Mouse (Mus musculus) bone marrow, adult 2 months (tissue): Measurements from ENCODE around the gene Gm21731.

Experiments
- CTCF ChIP-seq: fragments of 200-500 bp; IDR thresholded peaks from 2 replicates; pipeline ENCODE4 v1.5.1; 2011; ENCODE audit warnings: low read length, control low read depth; ENCODE audit not compliant: control insufficient read depth, insufficient read depth
- POLR2A ChIP-seq: fragments of 200-500 bp; IDR thresholded peaks from 2 replicates; pipeline ENCODE4 v1.6.1; 2011; ENCODE audit warnings: low read depth, mild to moderate bottlenecking, control low read depth, low read length, borderline replicate concordance; ENCODE audit not compliant: control insufficient read depth

- TF ChIP-seq CTCF, result no peak
- no peak for TF ChIP-seq POLR2A
Measured at GRCm38 (mm10) chr13:120278784-120279183, 39.9 kb downstream of the Gm21731 start.
